Mouse (Mus musculus) kidney, embryonic 16.5 days (tissue): ENCODE results near the gene Retreg2. TPM values are rescaled to one million over a fixed set of nuclear protein-coding genes. Genes with fewer than 3 reads are reported as not detected.

Source experiments
- ATAC-seq: fragments of 200-750 bp; cut with Nextera tagmentation; 2 replicates; pipeline ENCODE4 v1.8.0; 2017; ENCODE audit warnings: moderate TSS enrichment; ENCODE audit not compliant: low FRiP score, low TSS enrichment
- H3K27ac ChIP-seq: fragments of 300-500 bp; sonication (generic); 2 replicates; pipeline ENCODE4 v1.5.1; 2014; ENCODE audit warnings: low read length
- H3K27me3 ChIP-seq: fragments of 300-500 bp; sonication (generic); 2 replicates; pipeline ENCODE4 v1.6.1; 2014; ENCODE audit warnings: low read length, control low read depth, mixed read lengths; ENCODE audit not compliant: insufficient read depth
- H3K36me3 ChIP-seq: fragments of 300-500 bp; sonication (generic); 2 replicates; pipeline ENCODE4 v1.6.1; 2014; ENCODE audit warnings: low read length, control low read depth, mixed read lengths; ENCODE audit not compliant: insufficient read depth
- H3K4me1 ChIP-seq: fragments of 300-500 bp; sonication (generic); 2 replicates; pipeline ENCODE4 v1.6.1; 2014; ENCODE audit warnings: low read length, control low read depth, mixed read lengths; ENCODE audit not compliant: insufficient read depth
- H3K4me2 ChIP-seq: fragments of 300-500 bp; sonication (generic); replicated peaks from 2 replicates; pipeline ENCODE4 v1.6.1; 2014; ENCODE audit warnings: low read depth, low read length
- H3K4me3 ChIP-seq: fragments of 300-500 bp; sonication (generic); 2 replicates; pipeline ENCODE4 v1.5.1; 2014; ENCODE audit warnings: mild to moderate bottlenecking, low read length
- H3K9ac ChIP-seq: fragments of 300-500 bp; sonication (generic); replicated peaks from 2 replicates; pipeline ENCODE4 v1.6.1; 2014; ENCODE audit warnings: low read length
- H3K9me3 ChIP-seq: fragments of 300-500 bp; sonication (generic); 2 replicates; pipeline ENCODE4 v1.6.1; 2016; ENCODE audit warnings: low read length, control low read depth
- WGBS: fragments of 180-500 bp; shearing (Covaris S2); extraction: QIAGEN DNeasy Blood & Tissue Kit; methylation state at CpG from one replicate; pipeline ENCODE4 v1.1.7; 2014; 5-methylcytosine and 5-hydroxymethylcytosine counted together
- polyA plus RNA-seq: library from polyadenylated mRNA; unstranded; fragments of >200 nt; fragmentation: Nextera tagmentation; extraction: Ambion mirVana; gene quantifications from 2 replicates; pipeline ENCODE4 v1.2.1, GENCODE M21; 2015

The Retreg2 gene
- 56.3 and 59.8 TPM in 2 replicates for polyA plus RNA-seq

- peaks cover 16% of the 10 kb centered on the region for H3K4me1 ChIP-seq
- under 1% methylated on average over 84 of the region's 91 CpGs for WGBS
- no peaks in the 10 kb centered on the region for H3K9me3 ChIP-seq
- H3K4me2 ChIP-seq, result peak within 1 kb of the TSS; percentile 94
- H3K36me3 ChIP-seq, result peaks cover 44% of the 10 kb centered on the region
- H3K9ac ChIP-seq, result peak within 1 kb of the TSS; percentile 94
- H3K27me3 ChIP-seq, result no peaks in the 10 kb centered on the region
- H3K27ac ChIP-seq, result peak within 1 kb of the TSS; percentile 98
- H3K4me3 ChIP-seq, result peak within 1 kb of the TSS; percentile 90
- ATAC-seq, result peak; percentile 88
Observed at GRCm38 (mm10) chr1:75142301-75143261, at the start of gene Retreg2, which contains the start of gene Cnppd1. Gene Retreg2 (plus strand): TSS chr1:75142778. Gene Cnppd1 (minus strand): TSS chr1:75142711.

GRCm38 (mm10) chr1:75122211-75122610 lies 20.4 kb upstream of the Retreg2 start:
- Histone ChIP-seq H3K4me1 (0 out of 2 replicates have a peak, but pooled peaks cover 5% of the 10 kb centered on the region), H3K36me3 (no peaks in the 10 kb centered on the region), H3K4me2 (no peak overlapping the region), H3K4me3 (no peak overlapping the region), H3K27me3 (no peaks in the 10 kb centered on the region), H3K9ac (no peak overlapping the region), H3K9me3 (no peaks in the 10 kb centered on the region), H3K27ac (no peak overlapping the region)
- 78% methylated on average over 3 of the region's 3 CpGs for WGBS
- no peak for ATAC-seq

GRCm38 (mm10) chr1:75124346-75125321 lies 17.9 kb upstream of the Retreg2 start, which contains the start of gene Nhej1:
Gene Nhej1 (minus strand): TSS chr1:75125200.
- Histone ChIP-seq H3K4me1 (0 out of 2 replicates have a peak, but pooled peaks cover 5% of the 10 kb centered on the region), H3K9me3 (no peaks in the 10 kb centered on the region), H3K27me3 (no peaks in the 10 kb centered on the region), H3K36me3 (no peaks in the 10 kb centered on the region), H3K9ac (peak within 1 kb of the TSS; percentile 78), H3K27ac (peak within 1 kb of the TSS; percentile 99), H3K4me3 (peak within 1 kb of the TSS; percentile 57), H3K4me2 (peak within 1 kb of the TSS; percentile 57)
- WGBS, result 1% methylated on average over 56 of the region's 56 CpGs
- ATAC-seq, result peak; percentile 97

DNA sequence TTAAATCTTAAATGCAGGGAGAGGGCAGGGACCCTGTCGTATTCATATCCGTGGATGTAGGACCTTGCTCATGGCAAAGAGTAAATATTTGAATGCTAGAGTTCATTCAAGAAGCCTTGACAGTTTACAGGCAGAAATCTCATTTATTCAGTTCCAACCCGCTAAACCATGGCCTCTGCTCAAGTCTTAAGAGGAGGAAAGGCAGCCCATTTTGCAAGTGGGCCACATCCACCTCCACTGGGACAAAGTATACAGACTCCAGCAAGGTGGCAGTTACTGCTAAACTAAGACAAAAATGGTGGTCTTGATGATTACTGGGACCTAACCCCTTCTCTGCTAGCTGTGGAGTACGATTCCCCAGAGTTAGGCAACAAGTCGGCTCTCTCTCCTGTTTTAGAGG lies 17.2 kb upstream of the Retreg2 start:
- H3K9ac ChIP-seq, result peak overlapping the region; percentile 78
- peak overlapping the region; percentile 57 for H3K4me2 ChIP-seq
- H3K9me3 ChIP-seq, result no peaks in the 10 kb centered on the region
- H3K4me3 ChIP-seq, result peak overlapping the region; percentile 57
- H3K27ac ChIP-seq, result peak overlapping the region; percentile 99
- ATAC-seq, result no peak
- H3K27me3 ChIP-seq, result no peaks in the 10 kb centered on the region
- 37% methylated on average over 5 of the region's 5 CpGs for WGBS
- 0 out of 2 replicates have a peak, but pooled peaks cover 5% of the 10 kb centered on the region for H3K4me1 ChIP-seq
- no peaks in the 10 kb centered on the region for H3K36me3 ChIP-seq

GRCm38 (mm10) chr1:75128641-75129040 lies 13.9 kb upstream of the Retreg2 start:
- Histone ChIP-seq H3K9me3 (no peaks in the 10 kb centered on the region), H3K4me3 (no peak overlapping the region), H3K4me2 (no peak overlapping the region), H3K4me1 (0 out of 2 replicates have a peak, but pooled peaks cover 9% of the 10 kb centered on the region), H3K27me3 (no peaks in the 10 kb centered on the region), H3K36me3 (no peaks in the 10 kb centered on the region), H3K9ac (no peak overlapping the region), H3K27ac (no peak overlapping the region)
- ATAC-seq, result no peak
- WGBS, result 72% methylated on average over 3 of the region's 3 CpGs

GRCm38 (mm10) chr1:75133421-75134207 lies 9.0 kb upstream of the Retreg2 start, which contains the start of gene Slc23a3:
Gene Slc23a3 (minus strand): TSS chr1:75133890.
- Histone ChIP-seq H3K4me1 (0 out of 2 replicates have a peak, but pooled peaks cover 3% of the 10 kb centered on the region), H3K36me3 (peaks cover 28% of the 10 kb centered on the region), H3K9me3 (no peaks in the 10 kb centered on the region), H3K9ac (0 out of 2 replicates have a peak within 1 kb of the TSS, but pooled peaks have one; percentile 10), H3K27me3 (no peaks in the 10 kb centered on the region), H3K27ac (peak within 1 kb of the TSS; percentile 66; the same call in 1 of the 2 replicates), H3K4me3 (no peak within 1 kb of the TSS), H3K4me2 (peak within 1 kb of the TSS; percentile 34; the same call in 1 of the 2 replicates)
- WGBS, result 53% methylated on average over 12 of the region's 12 CpGs
- peak; percentile 75 for ATAC-seq

- H3K27ac ChIP-seq, result no peak overlapping the region
- WGBS, result 77% methylated on average over 6 of the region's 6 CpGs
Observed at GRCm38 (mm10) chr1:75136293-75136692, 6.3 kb upstream of the Retreg2 start.

DNA sequence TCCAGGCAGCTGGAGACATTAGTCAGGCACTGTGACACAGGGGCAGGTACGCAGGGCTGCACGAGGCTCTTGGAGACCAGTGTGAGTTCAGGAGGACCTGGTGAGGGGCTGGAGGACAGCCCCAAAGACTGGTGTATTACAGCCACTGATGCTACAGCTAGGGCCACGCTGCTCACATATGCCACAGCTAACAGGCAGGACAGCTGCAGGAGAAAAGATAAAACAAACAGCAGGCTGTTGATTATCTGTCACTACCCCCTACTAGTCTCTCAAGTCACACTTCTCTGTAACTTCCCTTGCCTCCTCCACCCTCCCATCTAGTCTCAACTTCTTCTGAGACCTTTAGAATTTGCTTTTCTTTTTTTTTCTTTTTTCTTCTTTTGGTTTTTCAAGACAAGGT lies 5.8 kb upstream of the Retreg2 start:
- 68% methylated on average over 3 of the region's 3 CpGs for WGBS
- Histone ChIP-seq H3K9me3 (no peaks in the 10 kb centered on the region), H3K4me2 (no peak overlapping the region), H3K27me3 (no peaks in the 10 kb centered on the region), H3K4me3 (no peak overlapping the region), H3K27ac (no peak overlapping the region), H3K9ac (no peak overlapping the region), H3K4me1 (peaks cover 10% of the 10 kb centered on the region; the same call in 1 of the 2 replicates), H3K36me3 (peaks cover 37% of the 10 kb centered on the region)
- ATAC-seq, result no peak

More at GRCm38 (mm10) chr1:75136293-75136692, 6.3 kb upstream of the Retreg2 start:
- peaks cover 10% of the 10 kb centered on the region; the same call in 1 of the 2 replicates for H3K4me1 ChIP-seq
- H3K27me3 ChIP-seq, result no peaks in the 10 kb centered on the region
- H3K4me2 ChIP-seq, result no peak overlapping the region
- peaks cover 37% of the 10 kb centered on the region for H3K36me3 ChIP-seq
- H3K4me3 ChIP-seq, result no peak overlapping the region
- H3K9me3 ChIP-seq, result no peaks in the 10 kb centered on the region
- no peak for ATAC-seq
- H3K9ac ChIP-seq, result no peak overlapping the region
